Mouse (Mus musculus) CD4-positive naive resting alpha-beta T cell, adult 76 days (primary cell): ENCODE results near the gene Guca1a. TPM values are rescaled to one million over a fixed set of nuclear protein-coding genes. Genes with fewer than 3 reads are reported as not detected.

Experiments used
- total RNA-seq: library from RNA; stranded (reverse); gene quantifications from one replicate; pipeline ENCODE4 v1.2.4, GENCODE M21; 2023

Gene Guca1a
- not detected for total RNA-seq

GRCm38 (mm10) chr17:47400451-47400850 lies at the start of gene Guca1a:
Gene Guca1a (minus strand): TSS chr17:47400584.

GRCm38 (mm10) chr17:47436907-47437547 lies 36.6 kb upstream of the Guca1a start, which contains the start of gene 1700001C19Rik:
Gene 1700001C19Rik (minus strand): TSS chr17:47437376.

GRCm38 (mm10) chr17:47436156-47436906 lies 35.9 kb upstream of the Guca1a start, which contains the start of gene AI661453:
Gene AI661453 (plus strand): TSS chr17:47436615.

DNA sequence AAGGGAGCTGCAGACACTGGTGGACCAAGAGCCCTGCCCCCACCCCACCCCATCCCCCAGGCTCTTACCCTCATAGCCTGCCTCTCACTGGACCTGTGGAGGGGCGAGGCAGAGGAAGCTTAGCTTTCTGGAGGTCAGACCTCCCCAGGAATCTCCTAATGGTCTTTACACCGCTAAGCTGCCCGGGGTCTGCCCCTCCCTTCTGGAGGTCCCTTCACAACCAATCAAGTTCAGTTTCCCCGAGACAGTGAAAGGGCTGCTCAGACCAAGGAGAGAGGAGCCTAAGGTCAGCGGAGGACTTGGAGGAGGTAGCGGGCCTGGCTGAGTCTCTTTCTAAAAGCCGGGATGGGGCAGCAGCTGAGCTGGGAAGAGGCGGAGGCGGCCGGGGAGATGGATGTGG lies 15.2 kb downstream of the Guca1a start, which contains the start of gene Guca1b:
Gene Guca1b, plus strand, starts transcription at position 249 of the 400 bp plus-strand sequence.

GRCm38 (mm10) chr17:47368401-47369086 lies 31.8 kb downstream of the Guca1a start, which contains the start of gene Mrps10:
Gene Mrps10 (plus strand): TSS chr17:47368887.

Other genes with a start within 250 kb of the Guca1a start
- 25.4 TPM for gene Mrps10, start 31.7 kb downstream of the Guca1a start, total RNA-seq
- gene Guca1b, start 15.2 kb downstream of the Guca1a start, total RNA-seq = 3.5 TPM
- gene AI661453, start 36.0 kb upstream of the Guca1a start, total RNA-seq = not detected
- gene 1700001C19Rik, start 36.8 kb upstream of the Guca1a start, total RNA-seq = not detected
- 88.3 TPM for gene Taf8, start 101.7 kb upstream of the Guca1a start, total RNA-seq
- gene Ccnd3, start 104.5 kb upstream of the Guca1a start, total RNA-seq = 419 TPM
- gene Bysl, start 210.9 kb upstream of the Guca1a start, total RNA-seq = 14.7 TPM
- gene Med20, start 211.0 kb upstream of the Guca1a start, total RNA-seq = 66.3 TPM
- 9.8 TPM for gene Gm20517, start 211.0 kb upstream of the Guca1a start, total RNA-seq
- 13.2 TPM for gene Usp49, start 230.1 kb upstream of the Guca1a start, total RNA-seq